Mouse (Mus musculus): ENCODE measurements around the gene Tcerg1l. TPM values are rescaled to one million over a fixed set of nuclear protein-coding genes. Genes with fewer than 3 reads are reported as not detected.

The Tcerg1l gene
- under 1 TPM; 0.67 to 0.78 TPM for total RNA-seq (2021)
- long read RNA-seq, experiment 1, partial matches to known transcripts, result 0 of 1 reads
- long read RNA-seq, experiment 1, other reads (novel, unspliced or antisense), result 0 of 1 reads
- long read RNA-seq, experiment 2, result 0 reads

DNA sequence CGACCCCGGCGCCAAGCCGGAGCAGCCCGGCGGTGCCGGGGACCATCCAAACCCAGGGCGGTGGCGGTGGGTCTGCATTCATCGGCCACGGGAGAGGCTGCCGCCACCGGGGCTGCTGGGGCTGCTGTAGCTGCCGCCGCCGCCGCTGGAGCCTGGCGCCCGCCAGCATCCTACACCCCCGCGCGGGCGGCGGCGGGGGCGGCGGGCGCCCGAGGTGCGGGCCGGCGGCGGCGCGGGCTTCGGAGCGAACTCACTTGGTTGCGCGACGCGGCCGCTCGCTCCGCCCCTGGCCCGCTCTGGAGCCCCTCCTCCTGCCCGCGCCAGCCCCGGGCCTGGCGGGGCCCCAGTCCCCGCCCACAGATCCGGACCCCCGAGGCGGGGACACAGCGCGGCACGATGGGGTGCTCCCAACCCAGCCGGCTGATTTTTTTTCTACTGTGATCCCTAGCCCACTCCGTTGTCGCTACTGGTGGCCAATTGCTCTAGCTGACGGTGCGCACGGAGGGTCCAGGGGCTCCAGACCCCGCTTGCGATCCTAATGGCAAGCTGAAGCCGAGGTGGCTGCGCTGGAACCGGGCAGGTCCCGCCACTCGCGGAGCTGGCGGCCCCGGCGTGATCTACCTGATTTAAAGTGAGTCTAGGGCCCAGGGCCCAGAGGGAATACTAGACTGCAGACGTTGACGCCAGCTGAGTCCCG lies at the start of gene Tcerg1l:
Gene Tcerg1l (minus strand): TSS at position 246 of the 697 bp plus-strand sequence.
- peak; percentile 6 for DNase-seq

- no peak for DNase-seq
Observed at GRCm38 (mm10) chr7:138442096-138442495, 44.6 kb upstream of the Tcerg1l start.

DNA sequence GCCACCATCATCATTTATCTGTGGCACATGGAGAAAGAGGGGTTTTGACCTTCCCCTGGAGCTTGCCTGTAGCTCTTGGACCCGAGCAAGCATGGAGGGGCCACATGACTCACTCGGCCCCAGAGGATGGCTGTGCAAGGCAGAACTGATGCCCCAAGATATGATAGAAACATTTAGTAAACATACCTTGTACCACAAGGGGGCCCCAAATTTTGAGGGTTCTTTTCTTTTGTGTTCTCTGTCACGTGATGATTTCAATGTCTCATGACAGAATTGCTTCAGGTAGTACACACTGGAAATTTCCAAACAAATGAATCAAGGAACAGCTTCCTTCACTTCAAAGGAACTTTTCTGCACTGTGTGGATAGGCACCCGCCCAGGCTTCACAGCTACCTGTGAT lies 35.0 kb upstream of the Tcerg1l start:
- DNase-seq, result no peak

- no peak for DNase-seq
Observed at GRCm38 (mm10) chr7:138431456-138431855, 33.9 kb upstream of the Tcerg1l start.

GRCm38 (mm10) chr7:138429916-138430315 lies 32.4 kb upstream of the Tcerg1l start:
- no peak for DNase-seq

DNA sequence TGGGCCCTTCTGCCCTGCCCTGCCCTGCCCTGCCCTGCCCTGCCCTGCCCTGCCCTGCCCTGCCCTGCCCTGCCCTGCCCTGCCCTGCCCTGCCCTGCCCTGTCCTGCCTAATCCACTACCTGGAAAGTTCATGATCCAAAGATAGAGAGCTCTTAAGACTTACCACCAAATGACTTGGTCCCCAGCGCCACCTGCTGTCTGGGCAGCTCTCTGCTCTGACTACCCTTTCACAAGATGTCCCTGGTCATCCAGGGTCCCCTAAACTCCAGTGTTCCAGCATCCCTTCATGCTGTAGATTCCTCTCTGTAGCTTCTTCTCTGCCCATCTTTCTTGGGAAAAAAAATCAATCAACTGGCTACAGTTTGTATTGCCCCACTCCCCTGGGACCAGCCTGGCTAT lies 31.3 kb upstream of the Tcerg1l start:
- DNase-seq, result peak; percentile 58

GRCm38 (mm10) chr7:138427441-138427840 lies 29.9 kb upstream of the Tcerg1l start:
- no peak for DNase-seq

DNA sequence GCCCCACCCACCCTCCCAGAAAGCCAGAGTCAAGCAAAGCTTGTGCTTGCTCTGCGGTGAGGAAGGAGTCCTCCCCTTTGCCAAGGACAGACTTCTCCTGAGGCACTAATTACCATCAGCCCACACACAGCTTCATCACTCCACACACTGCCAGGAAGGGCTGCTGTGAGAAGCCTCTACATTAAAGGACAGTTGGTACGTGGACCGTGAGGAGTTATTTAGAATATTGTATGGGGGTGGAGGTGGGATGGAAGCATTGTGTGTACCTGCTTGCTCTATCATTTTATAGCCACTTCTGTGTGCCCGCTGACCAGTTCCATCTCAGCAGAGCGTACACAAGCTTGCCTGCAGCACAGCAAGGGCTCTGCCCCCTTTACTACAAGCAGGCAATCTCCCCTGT lies 16.0 kb upstream of the Tcerg1l start:
- no peak for DNase-seq

- DNase-seq, result no peak
Observed at GRCm38 (mm10) chr7:138401641-138402040, 4.1 kb upstream of the Tcerg1l start.

GRCm38 (mm10) chr7:138400506-138401272 lies 3.2 kb upstream of the Tcerg1l start:
- no peak for DNase-seq

DNA sequence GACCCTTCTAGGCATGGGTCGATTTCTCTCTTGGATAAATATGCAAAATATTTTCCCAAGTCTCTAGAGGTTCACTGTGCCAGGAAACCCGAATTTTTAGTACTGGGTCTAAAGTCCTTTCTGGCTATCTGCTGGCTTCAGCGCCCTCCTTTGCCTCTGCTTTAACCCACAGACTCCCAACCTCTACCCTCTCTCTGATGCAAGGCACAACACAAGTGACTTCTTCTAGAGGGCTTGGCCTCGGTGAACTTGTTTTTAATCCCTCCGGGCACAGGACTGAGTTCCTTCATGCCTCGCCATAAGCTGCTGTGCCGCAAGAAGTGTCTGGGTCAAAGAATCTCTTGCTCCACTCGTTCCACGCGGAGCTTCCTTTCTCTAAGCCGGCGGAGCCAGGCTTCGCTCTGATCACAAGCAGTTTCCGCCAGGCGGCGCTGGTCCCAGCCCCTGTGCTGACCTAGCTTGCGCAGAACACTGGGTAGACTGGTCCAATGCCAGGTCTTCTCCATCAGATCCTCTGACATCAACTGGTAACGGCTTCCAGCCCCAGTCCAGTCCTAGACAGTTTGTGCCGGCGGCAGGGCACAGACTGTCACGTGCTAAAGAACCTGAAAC lies 758 bp upstream of the Tcerg1l start:
- DNase-seq, result peak; percentile 61

DNA sequence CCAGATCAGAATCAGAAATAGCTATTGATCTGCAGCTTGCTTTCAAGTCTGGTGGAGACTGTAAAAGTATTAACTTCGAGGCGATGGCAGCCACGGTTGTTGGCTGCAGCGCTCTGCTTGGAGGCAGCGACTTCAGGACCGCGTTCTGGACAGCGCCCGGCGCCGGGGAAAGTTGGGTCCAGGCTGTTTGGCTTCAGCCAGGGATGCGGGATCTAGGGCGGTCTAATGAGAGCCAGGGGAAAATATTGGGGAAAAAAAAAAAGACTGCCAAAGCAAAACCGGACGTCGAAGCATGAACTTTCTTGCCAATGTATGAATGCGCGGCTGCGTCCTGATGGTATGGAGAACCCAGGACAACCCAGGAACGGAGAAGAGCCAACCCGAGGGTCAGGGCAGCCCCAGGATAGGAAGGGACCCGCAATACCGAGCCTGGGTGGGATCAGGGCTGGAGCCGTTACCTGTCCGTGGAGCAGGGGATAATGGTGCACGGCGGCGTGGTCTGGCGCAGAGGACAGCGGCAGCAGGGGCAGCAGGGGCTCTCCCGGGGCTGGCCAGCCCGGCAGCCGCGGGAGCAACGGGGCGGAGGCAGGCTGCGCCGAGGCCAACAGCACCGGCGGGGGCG lies 556 bp downstream of the Tcerg1l start:
- peak; percentile 81 for DNase-seq

- no peak for DNase-seq
Observed at GRCm38 (mm10) chr7:138396109-138396862, 1.2 kb downstream of the Tcerg1l start.

GRCm38 (mm10) chr7:138389941-138390340 lies 7.6 kb downstream of the Tcerg1l start:
- DNase-seq, result no peak

GRCm38 (mm10) chr7:138389071-138389470 lies 8.5 kb downstream of the Tcerg1l start:
- DNase-seq, result no peak

- no peak for DNase-seq
Observed at GRCm38 (mm10) chr7:138379221-138379620, 18.3 kb downstream of the Tcerg1l start.

- no peak for DNase-seq
Observed at GRCm38 (mm10) chr7:138378546-138378945, 19.0 kb downstream of the Tcerg1l start.

DNA sequence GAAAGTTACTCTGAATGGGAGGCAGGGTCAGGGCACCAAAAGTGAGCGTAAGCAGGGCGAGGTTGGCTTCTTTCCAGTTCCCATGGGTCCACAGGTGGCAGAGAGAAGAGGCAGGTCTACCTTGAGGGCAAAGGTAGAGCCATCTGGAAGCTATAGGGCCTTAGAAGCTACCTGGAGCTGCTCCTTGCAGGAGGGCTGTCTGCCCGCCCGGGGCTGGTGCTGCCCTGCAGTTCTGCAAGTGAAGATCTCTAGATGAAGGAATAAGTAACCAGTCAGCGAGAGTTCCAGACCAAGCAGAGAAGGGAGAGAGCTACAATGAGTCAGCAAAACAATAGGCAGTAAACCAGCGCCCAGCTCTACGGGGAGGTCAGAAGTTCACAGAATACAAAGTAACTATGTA lies 22.0 kb downstream of the Tcerg1l start:
- no peak for DNase-seq

- DNase-seq, result no peak
Observed at GRCm38 (mm10) chr7:138374376-138374775, 23.2 kb downstream of the Tcerg1l start.

DNA sequence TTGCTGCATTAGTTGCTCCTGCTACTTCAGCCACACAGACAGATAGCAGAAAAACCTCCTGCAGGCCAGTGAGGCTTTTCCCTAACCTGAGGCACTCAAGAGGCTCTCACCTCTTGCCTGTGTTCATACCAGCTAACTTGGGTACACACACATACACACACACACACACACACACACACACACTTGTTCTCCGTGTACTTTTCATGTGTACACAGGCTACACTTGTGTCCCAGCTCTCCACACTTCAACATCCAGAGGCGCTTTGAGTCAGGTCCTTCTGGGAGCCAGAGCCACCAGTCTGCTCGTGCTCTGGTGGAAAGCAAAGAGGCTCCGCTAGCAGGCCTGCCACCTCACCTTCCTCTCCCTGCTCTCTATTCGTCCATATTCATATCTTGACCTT lies 24.0 kb downstream of the Tcerg1l start:
- DNase-seq, result no peak

DNA sequence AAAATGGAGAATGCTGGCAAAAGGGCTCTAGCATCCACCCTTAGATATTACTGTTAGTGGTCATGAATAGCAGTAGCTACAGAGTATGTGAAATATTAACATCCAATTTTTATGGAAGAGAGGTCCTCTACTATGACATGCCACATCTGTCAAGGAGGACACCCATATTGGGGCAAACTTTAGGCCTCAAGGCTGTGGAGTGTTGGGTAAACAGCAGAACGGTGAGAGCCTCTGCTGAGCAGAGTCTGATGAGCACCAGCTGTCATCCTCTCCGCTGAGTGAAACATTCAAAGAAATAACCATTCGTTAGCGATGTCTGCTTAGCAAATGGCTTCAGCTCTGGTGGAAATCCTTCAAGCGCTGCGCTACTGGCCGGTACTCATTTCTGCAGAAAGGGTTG lies 30.0 kb downstream of the Tcerg1l start:
- DNase-seq, result no peak

DNA sequence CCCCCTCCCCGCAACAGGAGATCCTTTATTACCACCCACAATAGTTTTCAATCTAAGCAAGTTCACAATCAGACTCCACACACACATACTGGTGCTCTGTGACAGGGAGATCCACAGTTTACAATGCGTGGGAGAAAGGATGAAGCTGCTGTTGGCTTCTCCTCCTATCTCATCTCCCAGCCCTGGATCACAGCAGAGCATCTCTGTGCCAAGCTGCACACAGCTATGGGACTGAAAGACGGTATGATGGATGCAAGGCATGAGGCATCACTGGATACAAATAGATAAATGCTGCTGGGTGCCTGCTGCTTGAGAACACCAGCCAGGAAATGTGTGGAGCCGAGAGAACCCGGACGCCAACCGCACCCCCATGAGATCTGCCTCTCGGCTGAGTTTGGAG lies 32.0 kb downstream of the Tcerg1l start:
- DNase-seq, result no peak

All from adrenal gland, postnatal 10 days (tissue).